Mouse (Mus musculus) megakaryocyte-erythroid progenitor cell, adult 5-6 weeks (primary cell): ENCODE data around the gene Phyhipl. TPM values are rescaled to one million over a fixed set of nuclear protein-coding genes. Genes with fewer than 3 reads are reported as not detected.

Experiments
- ATAC-seq: replicated peaks from 2 replicates; pipeline ENCODE4 v1.8.0; 2016; ENCODE audit warnings: mild to moderate bottlenecking, inconsistent platforms; ENCODE audit not compliant: severe bottlenecking, poor library complexity, low FRiP score, low TSS enrichment
- total RNA-seq, 2 experiments: library from RNA; stranded (forward) in 1 of 2; stranded (reverse) in 1 of 2; fragments of 200-1000, 215-1000 nt in 1 of 2; fragments of >200 nt in 1 of 2; fragmentation: Nextera tagmentation in 1 of 2; gene quantifications; 2 replicates each; pipeline ENCODE4 v1.2.3; 2014 to 2017

Phyhipl gene
- total RNA-seq, 2 experiments from 2014 or later = not detected

- no peak for ATAC-seq
These were observed 118.1 kb downstream of the Phyhipl start for GRCm38 (mm10) chr10:70537694-70538093.

GRCm38 (mm10) chr10:70535401-70535800 is 120.4 kb downstream of the Phyhipl start:
- ATAC-seq = no peak

GRCm38 (mm10) chr10:70534571-70534970 is 121.2 kb downstream of the Phyhipl start:
- no peak for ATAC-seq

GRCm38 (mm10) chr10:70533986-70534385 is 121.8 kb downstream of the Phyhipl start:
- no peak for ATAC-seq

GRCm38 (mm10) chr10:70533301-70533781 is 122.4 kb downstream of the Phyhipl start:
- no peak for ATAC-seq

- no peak for ATAC-seq
These were observed 123.5 kb downstream of the Phyhipl start for GRCm38 (mm10) chr10:70532249-70532648.

- ATAC-seq = no peak
These were observed 125.5 kb downstream of the Phyhipl start for GRCm38 (mm10) chr10:70530185-70530823.

- no peak for ATAC-seq
These were observed 134.4 kb downstream of the Phyhipl start for GRCm38 (mm10) chr10:70521379-70521778.

GRCm38 (mm10) chr10:70520143-70521131 is 135.3 kb downstream of the Phyhipl start:
- no peak for ATAC-seq

GRCm38 (mm10) chr10:70519640-70520099 is 136.1 kb downstream of the Phyhipl start:
- ATAC-seq = no peak

GRCm38 (mm10) chr10:70516661-70517060 is 139.1 kb downstream of the Phyhipl start:
- ATAC-seq = no peak

GRCm38 (mm10) chr10:70514848-70515247 is 140.9 kb downstream of the Phyhipl start:
- no peak for ATAC-seq

- ATAC-seq = no peak
These were observed 147.9 kb downstream of the Phyhipl start for GRCm38 (mm10) chr10:70507880-70508279.

Other genes with a start within 250 kb of the Phyhipl start
- gene Fam13c, start 215.5 kb downstream of the Phyhipl start, total RNA-seq (2014; fragmentation: Nextera tagmentation) = not detected in 2 replicates
- gene Fam13c, start 215.5 kb downstream of the Phyhipl start, total RNA-seq (2017) = not detected in 2 replicates